Mouse (Mus musculus): ENCODE results near the gene Snx9.

The Snx9 gene

GRCm38 (mm10) chr17:5973536-5973935 is 132.4 kb downstream of the Snx9 start:
- DNase-seq: no peak

GRCm38 (mm10) chr17:5975099-5975977 is 134.2 kb downstream of the Snx9 start:
- DNase-seq: peak; percentile 23 to 36

- DNase-seq: peak in 1 of 2 experiments; percentile 23
Measured at GRCm38 (mm10) chr17:5976221-5977055, 135.3 kb downstream of the Snx9 start.

GRCm38 (mm10) chr17:5977056-5977920 is 136.2 kb downstream of the Snx9 start:
- peak in 1 of 2 experiments; percentile 55 for DNase-seq

GRCm38 (mm10) chr17:5977921-5978504 is 136.9 kb downstream of the Snx9 start:
- DNase-seq: no peak

- no peak for DNase-seq
Measured at GRCm38 (mm10) chr17:5978505-5979077, 137.5 kb downstream of the Snx9 start.

- DNase-seq: peak in 1 of 2 experiments; percentile 57
Measured at GRCm38 (mm10) chr17:5980860-5981259, 139.7 kb downstream of the Snx9 start.

All from kidney, postnatal 25 days (tissue).